Mouse (Mus musculus): ENCODE results near the gene Fndc3b.

The Fndc3b gene

GRCm38 (mm10) chr3:27555401-27555940 lies 155.6 kb downstream of the Fndc3b start:
- DNase-seq (ENCODE audit: low spot score in 2 of 2) = no peak

GRCm38 (mm10) chr3:27554325-27554724 lies 156.8 kb downstream of the Fndc3b start:
- no peak for DNase-seq (ENCODE audit: low spot score in 2 of 2)

- DNase-seq (ENCODE audit: low spot score in 2 of 2) = no peak
Measured at GRCm38 (mm10) chr3:27553781-27554180, 157.3 kb downstream of the Fndc3b start.

GRCm38 (mm10) chr3:27551005-27551404 lies 160.1 kb downstream of the Fndc3b start:
- DNase-seq (ENCODE audit: low spot score in 2 of 2) = no peak

GRCm38 (mm10) chr3:27550409-27550808 lies 160.7 kb downstream of the Fndc3b start:
- DNase-seq (ENCODE audit: low spot score in 2 of 2) = no peak

GRCm38 (mm10) chr3:27545651-27546050 lies 165.5 kb downstream of the Fndc3b start:
- no peak for DNase-seq (ENCODE audit: low spot score in 2 of 2)

GRCm38 (mm10) chr3:27544061-27544460 lies 167.0 kb downstream of the Fndc3b start:
- DNase-seq (ENCODE audit: low spot score in 2 of 2) = no peak

- DNase-seq (ENCODE audit: low spot score in 2 of 2) = no peak
Measured at GRCm38 (mm10) chr3:27541841-27542240, 169.3 kb downstream of the Fndc3b start.

- DNase-seq (ENCODE audit: low spot score in 2 of 2) = no peak
Measured at GRCm38 (mm10) chr3:27541181-27541580, 169.9 kb downstream of the Fndc3b start.

GRCm38 (mm10) chr3:27534208-27534607 lies 176.9 kb downstream of the Fndc3b start:
- DNase-seq (ENCODE audit: low spot score in 2 of 2) = no peak

GRCm38 (mm10) chr3:27533721-27534120 lies 177.4 kb downstream of the Fndc3b start:
- no peak for DNase-seq (ENCODE audit: low spot score in 2 of 2)

- no peak for DNase-seq (ENCODE audit: low spot score in 2 of 2)
Measured at GRCm38 (mm10) chr3:27531993-27532392, 179.1 kb downstream of the Fndc3b start.

GRCm38 (mm10) chr3:27530370-27530769 lies 180.7 kb downstream of the Fndc3b start:
- DNase-seq (ENCODE audit: low spot score in 2 of 2) = no peak

- DNase-seq (ENCODE audit: low spot score in 2 of 2) = no peak
Measured at GRCm38 (mm10) chr3:27529221-27530051, 181.7 kb downstream of the Fndc3b start.

- no peak for DNase-seq (ENCODE audit: low spot score in 2 of 2)
Measured at GRCm38 (mm10) chr3:27526991-27527390, 184.1 kb downstream of the Fndc3b start.

GRCm38 (mm10) chr3:27523176-27523936 lies 187.8 kb downstream of the Fndc3b start:
- no peak for DNase-seq (ENCODE audit: low spot score in 2 of 2)

- DNase-seq (ENCODE audit: low spot score in 2 of 2) = no peak
Measured at GRCm38 (mm10) chr3:27520391-27520790, 190.7 kb downstream of the Fndc3b start.

- DNase-seq (ENCODE audit: low spot score in 2 of 2) = no peak
Measured at GRCm38 (mm10) chr3:27519481-27519880, 191.6 kb downstream of the Fndc3b start.

GRCm38 (mm10) chr3:27518935-27519334 lies 192.2 kb downstream of the Fndc3b start:
- no peak for DNase-seq (ENCODE audit: low spot score in 2 of 2)

GRCm38 (mm10) chr3:27516536-27516935 lies 194.6 kb downstream of the Fndc3b start:
- DNase-seq (ENCODE audit: low spot score in 2 of 2) = no peak

GRCm38 (mm10) chr3:27511765-27512164 lies 199.3 kb downstream of the Fndc3b start:
- no peak for DNase-seq (ENCODE audit: low spot score in 2 of 2)

- no peak for DNase-seq (ENCODE audit: low spot score in 2 of 2)
Measured at GRCm38 (mm10) chr3:27506886-27507285, 204.2 kb downstream of the Fndc3b start.

- no peak for DNase-seq (ENCODE audit: low spot score in 2 of 2)
Measured at GRCm38 (mm10) chr3:27505582-27505981, 205.5 kb downstream of the Fndc3b start.
